Mouse (Mus musculus) heart, postnatal 0 days (tissue): ENCODE results near the gene Gzmm. TPM values are rescaled to one million over a fixed set of nuclear protein-coding genes. Genes with fewer than 3 reads are reported as not detected.
A peak's percentile ranks its signal among the peaks of the same experiment; 100 is the strongest.

Experiments
- ATAC-seq: fragments of 200-750 bp; cut with Nextera tagmentation; 2 replicates; pipeline ENCODE4 v1.8.0; 2017; ENCODE audit warnings: low read depth, moderate number of reproducible peaks, moderate library complexity; ENCODE audit not compliant: insufficient read depth
- DNase-seq: peaks from one replicate; pipeline ENCODE4 v3.0.0-alpha.2; 2016; ENCODE audit warnings: low spot score
- H3K27ac ChIP-seq: fragments of 300-500 bp; sonication (generic); 2 replicates; pipeline ENCODE4 v1.5.1; 2014; ENCODE audit warnings: low read depth, mild to moderate bottlenecking
- H3K27me3 ChIP-seq: fragments of 300-500 bp; sonication (generic); 2 replicates; pipeline ENCODE4 v1.6.1; 2014; ENCODE audit warnings: low read length, mixed read lengths; ENCODE audit not compliant: control insufficient read depth, insufficient read depth
- H3K36me3 ChIP-seq: fragments of 300-500 bp; sonication (generic); replicated peaks from 2 replicates; pipeline ENCODE4 v1.6.1; 2014; ENCODE audit warnings: low read length, mixed read lengths; ENCODE audit not compliant: control insufficient read depth, insufficient read depth
- H3K4me1 ChIP-seq: fragments of 300-500 bp; sonication (generic); 2 replicates; pipeline ENCODE4 v1.6.1; 2014; ENCODE audit warnings: antibody characterized with exemption; ENCODE audit not compliant: control insufficient read depth, insufficient read depth
- H3K4me2 ChIP-seq: fragments of 300-500 bp; sonication (generic); 2 replicates; pipeline ENCODE4 v1.6.1; 2014; ENCODE audit warnings: low read depth, mild to moderate bottlenecking, low read length, moderate library complexity
- H3K4me3 ChIP-seq: fragments of 300-500 bp; sonication (generic); 2 replicates; pipeline ENCODE4 v1.5.1; 2014; ENCODE audit warnings: low read depth, low read length
- H3K9ac ChIP-seq: fragments of 300-500 bp; sonication (generic); replicated peaks from 2 replicates; pipeline ENCODE4 v1.6.1; 2014; ENCODE audit warnings: low read depth, low read length, mixed read lengths
- H3K9me3 ChIP-seq: fragments of 300-500 bp; sonication (generic); replicated peaks from 2 replicates; pipeline ENCODE4 v1.6.1; 2016; ENCODE audit warnings: low read length; ENCODE audit not compliant: control insufficient read depth
- CTCF ChIP-seq: IDR thresholded peaks from 2 replicates; pipeline ENCODE4 v1.5.1; 2016; ENCODE audit warnings: antibody characterized with exemption, control low read depth, low read depth
- EP300 ChIP-seq: IDR thresholded peaks from 2 replicates; pipeline ENCODE4 v1.6.1; 2016; ENCODE audit warnings: antibody characterized with exemption, low read depth
- WGBS: fragments of 180-500 bp; shearing (Covaris S2); extraction: QIAGEN DNeasy Blood & Tissue Kit; methylation state at CpG from one replicate; pipeline ENCODE4 v1.1.7; 2014; 5-methylcytosine and 5-hydroxymethylcytosine counted together
- polyA plus RNA-seq: library from polyadenylated mRNA; unstranded; fragments of >200 nt; fragmentation: Nextera tagmentation; extraction: Ambion mirVana; gene quantifications from 2 replicates; pipeline ENCODE4 v1.2.1, GENCODE M21; 2015
- total RNA-seq: library from RNA; depleted of rRNA; stranded (reverse); fragments of >200 nt; gene quantifications from 2 replicates; pipeline ENCODE4 v1.2.3, GENCODE M21; 2014; ENCODE audit warnings: low replicate concordance

Gzmm gene
- total and polyA plus RNA-seq, 2 experiments from 2014 or later = 2.4 to 2.8 TPM

DNA sequence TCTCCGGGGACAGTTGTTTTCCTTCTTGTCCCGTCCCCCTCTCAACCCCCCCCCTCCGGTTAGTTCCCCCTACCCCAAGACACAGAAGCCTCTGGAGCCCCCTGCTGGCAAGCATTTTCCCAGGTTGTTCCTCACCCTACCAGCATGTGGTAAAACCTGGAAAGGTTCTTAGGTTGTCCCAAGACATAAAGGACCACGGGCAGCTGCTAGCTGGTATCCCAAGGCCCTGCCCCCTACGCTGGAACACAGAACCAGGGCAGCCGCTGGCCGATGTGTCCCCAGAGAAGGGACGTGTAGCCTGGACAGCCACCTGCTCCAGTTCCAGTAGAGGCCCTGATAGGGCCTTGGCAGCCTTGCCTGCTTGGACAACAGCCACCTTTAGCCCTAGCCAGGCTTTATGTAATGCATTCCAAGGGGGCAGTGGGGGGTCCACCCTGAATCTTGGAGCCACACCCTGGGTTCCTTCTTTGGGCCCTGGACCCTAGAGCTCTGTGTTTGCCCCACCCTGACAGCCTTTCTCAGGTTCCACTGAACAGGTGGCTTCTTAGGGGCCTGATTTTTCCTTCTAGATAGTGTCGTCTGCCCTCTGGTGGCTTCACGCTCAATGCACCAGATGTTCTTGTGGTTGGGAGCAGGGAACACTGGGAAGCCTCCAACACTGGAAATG, 5.8 kb upstream of the Gzmm start:
- TF ChIP-seq EP300 (no peak), CTCF (peak; percentile 62)
- no peaks in the 10 kb centered on the region for H3K9me3 ChIP-seq
- under 1% methylated on average over 10 of the region's 10 CpGs for WGBS
- H3K4me2 ChIP-seq = peak overlapping the region; percentile 88
- H3K9ac ChIP-seq = peak overlapping the region; percentile 94
- no peaks in the 10 kb centered on the region for H3K27me3 ChIP-seq
- H3K4me1 ChIP-seq = peaks cover 30% of the 10 kb centered on the region
- peak overlapping the region; percentile 90 for H3K4me3 ChIP-seq
- H3K27ac ChIP-seq = peak overlapping the region; percentile 96
- ATAC-seq (peak; percentile 4), DNase-seq (peak; percentile 76)
- peaks cover 36% of the 10 kb centered on the region for H3K36me3 ChIP-seq

GRCm38 (mm10) chr10:79683726-79684640, 4.8 kb upstream of the Gzmm start:
- ATAC-seq (no peak), DNase-seq (no peak)
- Histone ChIP-seq H3K27me3 (no peaks in the 10 kb centered on the region), H3K9ac (peak overlapping the region; percentile 94), H3K4me3 (peak overlapping the region; percentile 90), H3K4me2 (peak overlapping the region; percentile 88), H3K4me1 (peaks cover 30% of the 10 kb centered on the region), H3K36me3 (peaks cover 46% of the 10 kb centered on the region), H3K9me3 (no peaks in the 10 kb centered on the region), H3K27ac (peak overlapping the region; percentile 96)
- TF ChIP-seq CTCF = no peak
- TF ChIP-seq EP300 = no peak
- 58% methylated on average over 6 of the region's 6 CpGs for WGBS

GRCm38 (mm10) chr10:79684770-79685600, 3.8 kb upstream of the Gzmm start:
- no peak for TF ChIP-seq CTCF
- no peak for TF ChIP-seq EP300
- Histone ChIP-seq H3K27me3 (no peaks in the 10 kb centered on the region), H3K9ac (no peak overlapping the region), H3K4me3 (no peak overlapping the region), H3K4me1 (peaks cover 30% of the 10 kb centered on the region), H3K36me3 (peaks cover 50% of the 10 kb centered on the region), H3K9me3 (no peaks in the 10 kb centered on the region), H3K4me2 (no peak overlapping the region), H3K27ac (peak overlapping the region; percentile 96)
- WGBS = 91% methylated on average over 25 of the region's 25 CpGs
- ATAC-seq (no peak), DNase-seq (no peak)

GRCm38 (mm10) chr10:79686219-79686618, 2.6 kb upstream of the Gzmm start:
- Histone ChIP-seq H3K4me2 (no peak overlapping the region), H3K4me1 (peaks cover 30% of the 10 kb centered on the region), H3K9me3 (no peaks in the 10 kb centered on the region), H3K36me3 (peaks cover 50% of the 10 kb centered on the region), H3K27ac (peak overlapping the region; percentile 91), H3K27me3 (no peaks in the 10 kb centered on the region), H3K9ac (no peak overlapping the region), H3K4me3 (no peak overlapping the region)
- TF ChIP-seq CTCF = no peak
- TF ChIP-seq EP300 = no peak
- ATAC-seq = no peak
- WGBS = 47% methylated on average over 2 of the region's 2 CpGs
- DNase-seq = no peak

- TF ChIP-seq CTCF = no peak
- 0 out of 2 replicates have a peak, but pooled peaks have one; percentile 31 for TF ChIP-seq EP300
- Histone ChIP-seq H3K27ac (peak overlapping the region; percentile 91), H3K36me3 (peaks cover 50% of the 10 kb centered on the region), H3K9me3 (no peaks in the 10 kb centered on the region), H3K4me1 (peaks cover 30% of the 10 kb centered on the region), H3K27me3 (no peaks in the 10 kb centered on the region), H3K9ac (no peak overlapping the region), H3K4me2 (no peak overlapping the region), H3K4me3 (no peak overlapping the region)
- ATAC-seq = peak; percentile 9; the same call in 1 of the 2 replicates
- DNase-seq = peak; percentile 74
- 33% methylated on average over 1 of the region's 1 CpGs for WGBS
Measured at GRCm38 (mm10) chr10:79686691-79687090, 2.1 kb upstream of the Gzmm start.
